Mouse (Mus musculus) neural tube, embryonic 10.5 days (tissue): ENCODE results near the gene A730015C16Rik.
A peak's percentile ranks its signal among the peaks of the same experiment; 100 is the strongest.

Source experiments
- DNase-seq: peaks from one replicate; pipeline ENCODE4 v3.0.0-alpha.2; 2017; ENCODE audit warnings: low spot score; ENCODE audit errors: extremely low spot score

The A730015C16Rik gene

DNA sequence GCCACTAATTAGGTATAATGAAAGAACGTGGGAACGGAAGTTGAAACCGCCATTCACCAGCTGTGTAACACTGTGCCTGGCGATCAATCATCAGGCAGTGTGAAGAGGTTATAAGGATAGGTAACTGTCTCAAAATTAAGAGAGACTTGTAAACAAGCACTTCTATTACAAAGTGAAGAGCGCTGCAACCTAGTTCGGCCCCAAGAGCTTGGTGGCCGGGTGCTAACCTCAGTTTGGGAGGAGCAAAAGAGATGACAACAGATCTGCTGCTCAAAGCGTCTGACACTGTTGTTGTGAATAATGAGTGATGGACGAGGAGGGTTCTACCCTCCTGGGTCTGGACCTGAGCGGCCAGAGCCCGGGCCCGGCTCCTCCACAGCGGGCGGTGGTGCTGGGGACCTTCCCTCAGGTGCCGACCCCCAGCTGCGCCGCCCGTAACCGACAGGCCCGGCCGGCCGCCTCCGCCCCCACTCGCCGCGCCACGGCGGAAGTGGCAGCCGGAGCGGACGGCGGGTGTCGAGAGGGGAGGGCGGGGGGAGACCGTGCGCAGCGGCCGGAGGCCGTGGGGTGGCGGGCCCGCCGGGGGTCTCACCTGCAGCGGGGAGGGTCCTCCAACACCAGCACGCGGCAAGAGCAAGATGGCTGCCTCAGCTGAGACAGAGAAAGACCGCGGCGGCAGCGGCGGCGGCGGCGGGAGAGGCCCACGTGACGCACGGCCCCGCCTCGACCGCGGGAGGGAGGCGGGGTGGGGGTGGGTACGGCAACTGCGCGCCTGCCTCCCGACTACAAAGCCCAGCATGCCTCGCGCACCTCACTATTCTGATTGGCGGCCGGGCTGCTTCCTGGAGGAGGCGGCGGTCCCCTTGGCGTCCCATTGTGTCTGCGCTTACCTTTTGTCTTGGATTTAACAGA lies 15.2 kb downstream of the A730015C16Rik start, which contains the start of gene Btf3l4:
Gene Btf3l4, minus strand, starts transcription at position 699 of the 912 bp plus-strand sequence.
- peak; percentile 97 for DNase-seq

DNA sequence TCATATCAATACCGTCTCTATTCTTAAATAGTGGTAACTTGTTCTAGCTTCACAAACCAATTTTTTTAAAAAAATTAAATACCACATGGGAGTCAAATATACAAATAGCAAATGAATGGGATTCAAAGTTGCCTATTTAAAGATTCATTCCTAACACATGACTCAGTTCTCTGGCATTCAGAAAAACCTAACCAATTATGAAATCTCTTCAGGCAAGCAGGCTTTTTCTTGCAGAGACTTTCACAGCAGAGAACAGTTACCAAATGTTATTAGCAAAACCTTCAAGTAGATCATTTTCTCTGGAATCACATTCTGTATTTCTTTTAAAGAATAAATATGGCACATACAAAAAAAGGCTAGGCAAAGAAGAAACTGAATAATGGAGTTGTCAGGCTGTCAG lies 17.7 kb downstream of the A730015C16Rik start:
- DNase-seq = no peak

DNA sequence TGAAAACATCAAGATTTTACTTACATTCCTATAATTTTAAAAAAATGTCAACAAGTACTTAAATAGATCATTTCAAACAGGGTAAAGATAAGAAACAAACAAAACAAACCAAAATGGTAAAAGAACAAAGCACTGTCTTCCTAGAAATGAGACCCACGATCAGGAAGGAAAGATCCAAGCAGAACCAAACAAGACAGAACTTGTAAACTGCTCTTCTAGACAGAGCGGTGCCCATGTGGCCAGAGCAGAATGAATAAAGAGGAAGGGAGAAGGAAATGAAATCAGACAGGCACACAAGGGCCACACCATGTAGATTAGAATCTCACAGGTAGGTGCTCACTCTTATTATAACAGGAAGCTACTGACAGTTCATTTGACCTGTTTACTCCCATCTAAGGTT lies 21.8 kb downstream of the A730015C16Rik start:
- DNase-seq = no peak

DNA sequence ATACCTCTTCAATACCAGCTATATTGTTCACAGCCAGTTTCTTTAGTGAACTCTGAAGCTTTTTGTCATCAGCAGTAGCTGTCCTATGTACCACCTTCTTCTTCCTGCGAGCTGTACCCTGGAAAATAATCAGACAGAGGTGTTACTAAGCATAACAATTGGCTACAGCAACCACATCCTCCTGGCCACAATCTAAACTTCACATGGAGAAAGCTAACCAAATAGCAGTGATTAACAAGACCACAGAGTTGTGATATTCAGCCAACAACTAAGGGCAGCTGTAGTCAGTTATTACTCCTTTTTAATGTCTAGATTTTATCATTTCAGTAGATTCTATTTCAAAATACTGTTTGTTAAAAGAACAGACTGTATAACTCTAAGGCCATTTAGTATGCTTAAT lies 22.3 kb downstream of the A730015C16Rik start:
- no peak for DNase-seq

DNA sequence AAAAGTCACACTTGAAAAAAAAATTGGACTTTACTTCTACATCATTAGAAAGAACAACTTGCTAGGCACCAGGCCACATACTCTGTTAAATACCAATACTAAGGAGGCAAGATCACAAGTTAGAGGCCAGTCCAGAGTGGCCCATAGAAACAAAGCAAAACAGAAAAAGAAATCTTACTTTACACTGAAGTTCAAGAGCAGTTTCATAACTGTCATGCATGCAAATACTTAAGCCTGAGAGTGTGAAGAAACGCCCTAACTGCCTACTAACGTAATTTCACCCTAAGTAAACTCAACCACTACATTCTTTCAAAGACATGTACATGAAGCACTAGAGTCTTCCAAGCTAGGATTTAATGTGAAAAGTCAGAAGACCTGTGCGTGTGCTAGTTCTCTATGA lies 22.7 kb downstream of the A730015C16Rik start:
- no peak for DNase-seq

DNA sequence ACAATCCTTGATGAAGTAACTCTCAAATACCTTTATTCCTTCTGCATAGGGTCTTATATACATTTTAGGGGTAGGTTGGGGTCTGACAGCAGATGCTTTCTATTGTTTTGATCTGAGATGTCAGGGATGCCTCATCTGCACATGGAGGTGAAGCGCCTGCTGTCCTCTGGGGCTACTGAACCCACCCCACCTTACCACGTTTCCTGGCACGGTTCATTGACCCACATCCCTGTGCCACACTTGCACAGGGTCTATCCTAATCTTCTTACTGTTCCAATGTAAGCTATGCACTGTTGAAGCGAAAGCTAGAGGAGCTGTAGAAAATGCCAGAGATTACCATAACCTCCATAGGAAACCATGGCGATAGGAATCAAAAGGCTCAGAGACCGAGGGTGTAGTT lies 36.9 kb downstream of the A730015C16Rik start:
- DNase-seq = no peak

DNA sequence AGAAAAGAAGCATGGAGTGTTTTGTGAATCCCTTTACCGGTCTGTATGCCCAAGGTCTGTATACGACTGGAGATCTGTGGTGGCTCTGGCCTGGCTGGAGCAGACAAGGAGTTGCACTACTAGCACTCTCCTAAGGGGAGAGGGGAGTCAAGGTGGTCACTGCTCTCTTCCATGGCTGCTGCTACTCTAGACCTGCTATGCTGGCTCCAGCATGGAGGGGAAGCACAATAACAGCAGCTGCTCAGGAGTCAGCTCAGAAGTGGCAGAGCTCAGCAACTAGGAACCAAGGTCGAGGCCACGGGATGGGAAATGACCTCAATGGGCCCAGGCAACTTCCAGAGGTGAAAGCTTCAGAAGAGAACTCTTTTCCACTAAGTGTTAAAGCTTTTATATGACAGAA lies 37.3 kb downstream of the A730015C16Rik start:
- DNase-seq = no peak

DNA sequence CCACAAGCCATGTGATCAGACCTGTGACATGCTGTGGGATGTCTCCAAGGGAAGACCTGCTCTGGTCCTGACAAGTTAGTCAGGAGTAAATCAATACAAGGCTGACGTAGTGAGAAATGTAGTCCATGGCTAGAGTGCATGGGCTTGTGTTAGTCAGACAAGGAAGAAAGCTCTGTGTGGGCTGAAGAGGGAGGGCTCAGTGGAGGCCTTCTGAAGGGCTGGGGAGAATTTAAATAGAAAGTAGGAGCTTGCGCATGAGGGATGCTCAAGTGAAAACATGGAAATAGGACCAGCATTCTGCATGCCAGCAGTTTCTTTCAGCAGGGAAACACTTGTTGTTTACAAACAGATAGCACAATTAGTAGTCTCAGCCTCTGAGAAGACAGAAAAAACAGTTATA lies 44.9 kb downstream of the A730015C16Rik start:
- no peak for DNase-seq

DNA sequence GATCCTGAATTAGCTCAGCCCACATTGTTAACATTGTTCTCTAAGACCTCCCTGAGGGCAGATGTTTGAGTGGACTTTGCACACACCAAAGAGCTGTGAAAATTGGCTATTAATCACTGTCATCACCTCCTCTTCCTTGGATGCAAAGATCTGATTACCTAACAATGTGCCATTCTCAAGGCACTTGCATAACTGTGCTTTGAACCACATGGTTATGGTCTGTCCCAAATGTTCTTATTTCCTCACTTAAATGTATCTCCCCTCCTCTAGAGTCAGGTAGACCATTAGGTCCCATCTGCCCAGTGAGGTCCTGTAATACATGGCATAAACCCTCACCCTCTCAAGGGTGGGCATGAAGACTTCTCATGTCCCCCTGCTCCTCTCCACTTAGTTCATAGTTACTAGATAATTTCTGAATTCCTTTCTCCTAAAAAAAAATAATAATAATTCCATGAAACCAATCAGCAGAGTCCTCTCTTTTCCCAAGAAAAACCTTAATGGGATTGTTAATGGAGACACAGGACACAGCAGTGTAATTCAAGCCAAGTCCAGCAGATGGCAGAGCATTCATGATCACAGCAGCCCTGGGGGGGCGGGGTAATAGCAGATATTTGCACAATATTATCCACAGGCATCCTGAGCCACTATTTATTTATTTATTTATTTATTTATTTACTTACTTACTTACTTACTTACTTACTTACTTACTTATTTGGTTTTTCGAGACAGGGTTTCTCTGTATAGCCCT lies 50.2 kb downstream of the A730015C16Rik start:
- DNase-seq = peak; percentile 47
